Mouse (Mus musculus) testis, adult 2 months (tissue): ENCODE data around the gene Btf3.

ENCODE experiments used
- CTCF ChIP-seq: fragments of 200-500 bp; IDR thresholded peaks from 2 replicates; pipeline ENCODE4 v1.5.1; 2012; ENCODE audit warnings: low read depth, mild to moderate bottlenecking, inconsistent platforms, low read length, moderate library complexity; ENCODE audit not compliant: control insufficient read depth, insufficient read depth, insufficient replicate concordance
- POLR2A ChIP-seq: fragments of 200-500 bp; IDR thresholded peaks from 2 replicates; pipeline ENCODE4 v1.6.1; 2012; ENCODE audit warnings: low read depth, mild to moderate bottlenecking, inconsistent platforms, low read length, moderate library complexity; ENCODE audit not compliant: control insufficient read depth

DNA sequence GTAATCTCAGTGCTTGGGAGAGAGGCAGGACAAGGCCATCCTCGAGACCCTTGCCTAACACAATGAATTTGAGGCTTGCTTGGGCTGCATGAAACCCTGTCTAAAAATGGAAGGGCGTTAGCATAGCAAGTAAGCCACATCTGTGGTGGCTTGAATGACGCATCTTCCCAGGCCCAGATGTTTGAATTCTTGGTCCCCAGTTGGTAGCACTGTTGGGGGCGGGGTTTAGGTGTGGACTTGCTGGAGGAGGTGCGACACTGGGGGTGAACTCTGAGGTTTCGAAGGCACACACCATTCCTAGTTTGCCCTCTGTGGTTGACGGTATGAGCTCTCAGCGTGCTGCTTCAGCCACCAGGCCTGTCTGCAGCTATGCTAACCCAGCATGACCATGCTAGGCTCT, 25.1 kb downstream of the Btf3 start:
- TF ChIP-seq CTCF (no peak), POLR2A (no peak)
